Mouse (Mus musculus) layer of hippocampus, adult 9-11 months (tissue): ENCODE measurements around the gene Mgam.
"Not testable (repeated sequence)": the region's sequence is repeated elsewhere in the genome, so short reads cannot be mapped to it uniquely, and the experiment has no call there.

Experiments
- DNase-seq: peaks from one replicate; pipeline ENCODE4 v3.0.0; 2022

The Mgam gene

DNA sequence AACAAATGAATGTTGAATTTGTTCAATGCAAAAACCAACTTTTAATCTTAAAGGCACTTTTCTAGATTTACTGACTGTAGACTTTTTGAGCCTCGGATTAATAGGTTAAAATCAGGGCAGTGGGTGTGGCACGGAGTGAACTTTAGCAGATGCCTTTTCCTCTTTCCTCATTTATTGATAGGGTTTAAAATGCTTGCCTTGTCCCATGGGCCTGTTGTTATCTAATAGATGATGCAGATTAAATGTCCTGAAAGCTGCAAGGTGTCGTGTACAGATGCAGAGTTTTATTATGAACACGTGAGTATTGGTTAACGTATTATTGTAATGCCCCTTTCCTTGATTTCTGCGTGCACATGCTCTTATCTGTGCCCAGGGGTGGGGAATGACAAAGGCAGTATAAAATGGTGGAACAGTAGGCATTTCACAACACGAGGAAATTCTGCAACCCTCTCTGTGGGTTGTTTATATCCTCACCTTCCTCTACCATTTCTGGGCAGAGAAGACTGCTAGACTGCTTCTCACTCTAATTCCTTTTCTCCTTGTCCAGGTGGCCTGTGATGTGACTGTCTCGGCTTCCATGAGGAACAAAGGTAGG lies at the start of gene Mgam:
TSS of gene Mgam (plus strand) at position 426 of the 595 bp plus-strand sequence.
- no peak for DNase-seq

DNA sequence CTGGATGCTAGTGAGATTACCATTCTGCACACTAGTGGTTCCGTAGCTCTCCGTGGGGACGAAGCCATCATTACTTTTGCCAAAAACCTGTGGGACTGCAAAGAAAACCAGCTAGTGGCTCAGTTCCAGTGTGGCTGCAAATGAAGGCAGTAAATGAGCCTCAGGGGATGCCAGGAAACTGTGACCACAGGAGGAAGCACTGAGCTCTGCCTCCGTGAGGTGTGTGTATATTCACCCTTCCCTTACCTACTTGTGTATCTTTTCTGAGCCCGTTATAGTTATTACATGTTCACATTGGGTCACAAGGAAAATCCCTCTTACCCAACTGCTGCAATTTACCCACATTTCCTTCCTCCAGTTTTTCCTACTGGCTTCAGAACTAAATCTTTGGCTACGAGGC lies 44.3 kb upstream of the Mgam start:
- DNase-seq, result no peak

DNA sequence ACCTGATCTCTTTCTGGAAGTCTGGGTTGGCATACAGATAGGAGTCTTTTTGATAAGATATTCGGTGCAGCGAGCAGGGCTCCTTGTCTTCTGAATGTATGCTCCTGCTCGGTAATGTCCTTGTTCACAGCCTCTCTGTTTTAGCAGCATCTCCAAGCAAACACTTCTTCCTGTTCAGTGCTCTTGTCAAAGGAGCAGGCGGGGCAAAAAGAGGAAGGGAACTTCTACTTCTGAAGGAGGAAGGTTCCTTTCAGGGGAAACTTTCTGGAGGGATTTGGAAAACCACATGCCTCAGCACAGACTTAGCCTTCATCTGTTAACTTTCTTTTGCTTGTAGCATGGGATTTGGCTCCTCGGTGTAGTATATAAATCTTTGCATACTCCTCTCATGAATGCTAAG lies 43.0 kb upstream of the Mgam start, which contains the start of gene Clec5a:
TSS of gene Clec5a (minus strand) at position 177 of the 400 bp plus-strand sequence.
- DNase-seq, result no peak

DNA sequence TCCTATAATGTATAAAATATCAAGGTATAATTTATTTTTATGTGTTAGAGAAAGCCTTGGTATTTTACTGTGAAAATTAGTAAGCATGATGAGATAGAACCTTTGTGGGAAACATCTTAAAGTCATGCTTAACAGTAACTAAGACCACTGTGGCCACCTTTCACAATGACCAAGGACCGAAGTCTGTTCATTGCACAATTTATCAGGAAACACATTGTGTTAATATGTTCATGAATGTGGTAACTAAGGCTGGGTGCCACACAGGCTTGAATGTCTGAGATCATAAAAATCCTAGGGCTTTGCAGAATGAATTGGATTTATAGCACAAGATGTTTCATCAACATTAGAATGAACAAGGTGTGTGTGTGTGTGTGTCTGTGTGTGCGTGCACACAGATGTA lies 40.3 kb upstream of the Mgam start:
- no peak for DNase-seq

DNA sequence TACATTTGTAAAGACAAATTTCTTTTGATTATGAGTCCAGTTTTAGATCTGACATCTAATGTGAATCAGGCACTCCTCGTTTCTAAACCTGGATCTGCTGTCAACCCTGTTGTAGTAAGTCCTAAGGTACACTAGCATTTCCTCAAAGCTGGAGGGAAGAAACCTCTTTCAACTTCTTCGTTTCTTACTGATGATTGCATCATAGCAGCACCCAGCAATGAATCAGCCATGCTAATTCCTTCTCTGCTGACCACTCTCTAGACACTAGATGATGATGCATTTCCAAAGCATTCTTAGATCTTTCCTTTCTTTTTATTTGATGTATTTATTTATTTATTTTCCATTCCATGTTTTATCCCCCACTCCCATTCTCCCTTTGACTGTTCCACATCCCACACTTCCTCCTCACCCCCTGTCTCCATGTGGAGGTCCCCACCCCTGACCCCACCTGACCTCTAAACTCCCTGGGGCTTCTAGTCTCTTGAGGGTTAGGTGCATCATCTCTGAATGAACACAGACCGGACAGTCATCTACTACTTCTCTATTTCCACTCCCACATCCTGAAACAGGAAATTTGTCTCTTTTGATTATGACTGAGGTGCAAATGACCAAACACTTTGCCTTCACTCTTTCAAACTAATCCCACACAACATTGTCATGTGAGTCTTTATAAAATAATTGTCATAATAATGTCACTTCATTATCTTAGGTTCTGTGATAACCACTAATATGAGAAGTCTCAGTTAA lies 33.7 kb upstream of the Mgam start:
- DNase-seq, result no peak

DNA sequence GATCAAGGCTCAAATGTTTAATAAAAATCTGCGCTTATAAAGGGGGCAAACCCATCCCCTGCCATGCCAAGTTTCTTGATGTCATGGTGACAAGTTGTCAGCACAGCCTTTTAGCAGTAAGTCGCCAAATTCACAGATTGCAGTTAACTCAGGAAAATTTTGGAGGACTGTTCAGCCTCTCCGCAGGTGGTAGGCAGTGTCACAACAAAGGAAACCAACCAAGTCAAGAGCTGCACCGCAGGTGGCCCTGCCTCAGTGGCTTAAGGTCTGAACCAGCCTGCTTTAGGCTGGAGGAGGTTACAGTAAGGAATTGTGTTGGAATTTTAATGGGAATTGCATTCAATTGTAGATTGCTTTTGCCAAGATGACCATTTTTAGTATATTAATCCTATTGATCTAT lies 30.1 kb upstream of the Mgam start:
- not testable (repeated sequence) for DNase-seq

DNA sequence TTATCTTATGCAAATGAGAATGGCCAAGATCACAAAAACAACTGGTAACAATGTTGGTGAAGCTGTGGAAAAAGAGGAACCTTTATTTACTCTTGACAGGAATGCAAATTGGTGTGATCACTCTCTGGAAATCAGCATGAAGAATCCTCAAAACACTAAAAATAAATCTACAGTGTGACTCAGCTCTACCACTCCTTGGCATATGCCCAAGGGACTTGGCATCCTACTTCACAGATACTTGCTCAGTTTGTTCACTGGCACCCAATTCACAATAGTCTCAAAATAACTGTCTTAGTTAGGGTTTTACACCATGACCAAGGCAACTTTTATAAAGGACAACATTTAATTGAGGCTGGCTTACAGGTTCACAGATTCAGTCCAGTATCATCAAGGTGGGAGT lies 21.2 kb upstream of the Mgam start:
- DNase-seq, result peak; percentile 57

DNA sequence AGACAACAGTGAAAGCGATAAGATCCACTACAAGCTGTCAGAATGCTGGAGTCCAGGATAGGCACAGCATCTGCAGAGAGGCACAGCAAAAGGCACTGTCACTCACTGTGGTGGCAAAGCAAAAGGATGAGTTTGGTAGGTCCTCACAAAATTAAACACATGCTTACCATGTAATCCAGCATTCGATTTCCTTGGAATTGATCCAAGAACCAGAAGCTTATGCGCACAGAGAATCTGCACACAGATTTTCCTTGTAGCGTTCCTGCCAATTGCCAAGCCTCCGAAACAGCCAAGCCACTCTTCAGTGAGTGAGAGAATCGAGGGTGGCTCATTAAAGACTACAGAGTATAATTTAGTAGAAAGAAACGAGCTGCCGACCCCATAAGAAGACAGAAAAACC lies 18.4 kb upstream of the Mgam start:
- peak; percentile 54 for DNase-seq

DNA sequence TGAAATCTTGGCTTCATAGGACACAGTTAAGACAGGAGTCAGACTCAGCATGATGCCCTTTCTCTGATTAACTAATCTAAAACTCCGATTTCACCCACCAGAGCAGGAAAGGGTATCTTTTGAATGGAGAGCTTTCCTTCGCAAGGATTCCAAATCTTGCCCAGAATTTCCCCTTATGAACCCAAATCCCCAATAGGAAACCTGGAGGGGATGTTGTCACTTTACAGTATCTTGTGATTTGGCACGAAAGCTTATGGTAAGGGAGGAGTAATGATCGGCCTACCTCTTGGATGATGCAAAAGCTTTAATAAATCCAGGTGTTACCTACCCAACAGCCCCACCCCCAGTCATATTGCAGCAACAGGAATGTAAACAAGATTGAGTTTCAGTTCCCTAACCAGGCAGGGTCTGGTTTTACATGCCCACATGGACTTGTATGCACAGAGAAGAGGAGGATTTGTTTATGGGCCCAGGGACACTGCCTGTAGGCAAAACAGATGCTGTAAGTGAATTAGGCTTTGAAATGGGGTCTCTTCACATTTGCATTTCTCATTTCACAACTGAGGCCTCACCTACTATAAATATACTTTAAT lies 15.3 kb upstream of the Mgam start, which contains the start of gene Tas2r138:
TSS of gene Tas2r138 (minus strand) at position 51 of the 593 bp plus-strand sequence.
- no peak for DNase-seq

DNA sequence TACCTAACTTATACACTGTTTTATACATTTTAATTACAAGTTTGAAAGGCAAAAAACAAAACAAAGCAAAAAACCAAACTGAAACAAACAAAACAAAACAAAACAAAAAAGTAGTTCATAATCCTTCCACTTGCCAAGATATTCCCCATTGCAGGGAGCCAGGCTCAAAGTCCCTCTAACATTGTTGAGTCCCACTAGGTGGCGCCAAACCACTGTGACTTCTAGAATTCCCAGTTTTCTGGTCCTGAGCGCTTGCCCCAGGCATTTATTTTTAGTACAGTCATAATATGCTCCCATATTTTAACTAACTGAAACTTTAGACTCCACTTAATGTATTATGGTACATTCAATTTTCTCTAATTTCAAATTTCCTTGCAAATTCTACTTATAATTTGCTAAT lies 10.7 kb upstream of the Mgam start:
- peak; percentile 12 for DNase-seq

DNA sequence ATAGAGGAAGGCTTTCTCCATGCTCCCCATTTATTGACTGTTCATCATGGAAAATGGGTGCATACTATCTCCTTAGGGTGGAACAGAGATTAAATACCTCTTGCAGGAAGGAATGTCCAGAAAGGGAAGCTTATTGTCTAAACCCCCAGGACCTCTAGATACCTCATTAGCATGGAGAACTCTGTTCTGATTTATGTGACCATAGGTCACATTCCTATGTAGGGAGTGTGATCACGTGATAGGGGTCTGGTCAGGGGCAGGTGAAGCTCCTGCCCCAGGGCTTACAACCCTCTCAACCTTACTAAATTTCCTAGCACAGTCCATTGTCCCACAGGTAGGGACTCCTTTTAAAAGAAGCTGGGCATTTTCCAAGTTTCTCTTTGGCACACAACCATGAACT lies 2.5 kb upstream of the Mgam start:
- DNase-seq, result no peak

DNA sequence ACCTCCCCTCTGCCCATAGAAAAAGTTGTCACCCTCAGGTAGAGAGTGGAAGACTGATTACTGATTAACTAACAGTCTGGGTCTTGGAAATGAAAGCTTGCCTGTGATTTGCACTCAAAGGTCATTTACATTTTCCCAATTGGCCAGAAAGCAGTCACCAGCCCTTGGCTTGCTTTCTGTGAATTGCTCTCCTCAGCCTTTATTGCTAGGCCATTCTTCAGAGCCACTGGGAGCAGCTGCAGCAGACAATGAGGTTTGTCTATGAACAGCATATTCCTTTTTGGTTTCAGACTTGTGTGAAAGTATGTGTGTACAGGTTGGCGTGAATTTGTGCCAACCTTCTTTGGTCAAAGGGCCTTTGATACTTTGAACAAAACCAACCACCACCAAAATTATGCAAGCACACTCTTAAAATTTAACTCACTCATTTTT lies 6.0 kb downstream of the Mgam start:
- no peak for DNase-seq

DNA sequence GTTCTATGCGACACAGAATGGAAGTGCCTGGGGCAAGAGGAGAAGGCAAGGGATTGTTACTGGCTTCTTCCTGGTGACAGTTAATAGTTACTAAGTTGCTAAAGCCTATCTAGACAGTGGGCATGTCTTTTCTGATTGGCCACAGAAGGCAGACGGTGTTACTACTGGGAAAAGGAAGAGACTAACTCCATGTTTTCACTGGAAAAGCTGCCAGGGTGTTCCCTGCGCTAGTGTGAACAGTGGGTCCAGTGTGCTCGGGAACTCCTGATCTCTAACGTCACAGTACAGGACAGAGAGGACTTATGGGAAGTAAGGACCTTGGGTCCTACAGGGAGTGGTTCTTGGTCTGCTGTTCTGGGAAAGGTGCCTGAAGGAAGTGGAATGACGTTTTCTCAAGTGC lies 6.9 kb downstream of the Mgam start:
- DNase-seq, result no peak

DNA sequence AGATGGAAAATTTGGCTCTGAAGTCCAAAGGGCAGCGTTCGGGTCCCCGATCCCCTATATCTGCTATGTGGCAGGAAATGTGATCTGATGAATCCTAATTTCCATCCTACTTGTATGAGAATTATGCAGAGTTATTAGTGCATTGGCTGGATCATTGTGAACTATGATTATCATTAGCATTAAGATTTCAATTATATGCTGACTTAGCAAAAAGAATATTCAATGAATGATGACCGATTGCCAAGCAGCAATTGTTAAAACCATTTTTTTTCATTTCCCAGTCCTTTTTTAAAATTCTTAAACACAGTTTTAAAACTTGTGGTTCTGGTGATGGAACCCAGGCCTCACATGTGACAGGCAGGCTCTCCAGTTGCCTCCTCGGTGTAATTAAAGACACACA lies 9.1 kb downstream of the Mgam start:
- no peak for DNase-seq

DNA sequence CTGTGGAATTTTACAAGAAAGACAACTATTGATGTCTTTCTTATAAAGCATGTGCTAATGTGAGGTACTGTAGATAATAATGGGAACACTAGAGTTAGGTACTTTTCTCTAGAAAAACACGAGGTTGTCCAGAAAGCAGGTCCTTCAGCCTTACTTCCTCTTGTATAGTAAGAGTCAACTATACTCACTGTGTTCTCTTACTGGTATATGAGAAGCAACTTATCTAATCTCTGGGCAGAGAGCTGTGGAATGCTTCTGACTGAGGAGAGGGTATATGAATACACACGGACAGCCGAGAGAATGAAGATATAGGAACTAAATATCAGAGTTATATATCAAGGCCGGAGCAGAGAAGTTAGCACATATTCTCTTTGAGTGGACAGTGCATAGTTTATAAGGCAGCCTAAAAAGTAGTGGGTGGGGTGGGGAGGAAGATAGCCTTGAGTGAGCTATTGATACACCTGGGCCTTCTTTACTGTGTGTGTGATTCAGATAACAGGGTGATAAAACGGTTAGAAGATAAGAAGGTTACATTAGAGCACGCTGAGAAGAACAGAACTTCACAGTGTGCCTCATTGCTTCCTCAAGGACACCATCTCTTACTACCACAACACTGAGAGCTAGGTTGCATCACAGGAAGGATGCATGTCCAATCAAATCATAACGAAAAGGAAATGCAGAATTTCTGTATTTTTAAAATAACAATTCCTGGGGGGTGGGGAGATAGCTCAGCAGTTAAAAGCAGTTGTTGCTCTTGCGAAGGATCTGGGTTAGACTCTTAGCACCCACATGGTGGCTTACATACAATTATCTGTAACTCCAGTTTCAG lies 12.3 kb downstream of the Mgam start:
- no peak for DNase-seq

DNA sequence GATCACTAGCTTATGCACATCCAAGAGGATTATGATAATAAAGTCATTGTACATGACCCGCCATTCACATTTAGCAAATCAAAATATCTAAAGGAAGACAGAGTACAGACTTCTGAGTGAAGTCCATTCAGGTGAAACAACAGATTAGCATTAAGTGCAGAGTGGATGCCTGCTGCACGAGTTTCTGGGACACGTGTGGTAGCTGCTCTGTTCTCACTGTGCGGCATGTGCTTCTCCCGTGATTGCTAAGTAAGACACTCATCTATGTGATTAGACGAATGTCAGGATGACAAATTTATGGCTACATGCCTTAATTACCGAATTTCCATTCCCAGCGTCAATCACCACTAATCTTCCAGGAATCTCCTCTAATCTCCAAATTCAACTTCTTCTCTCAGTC lies 17.1 kb downstream of the Mgam start:
- no peak for DNase-seq

DNA sequence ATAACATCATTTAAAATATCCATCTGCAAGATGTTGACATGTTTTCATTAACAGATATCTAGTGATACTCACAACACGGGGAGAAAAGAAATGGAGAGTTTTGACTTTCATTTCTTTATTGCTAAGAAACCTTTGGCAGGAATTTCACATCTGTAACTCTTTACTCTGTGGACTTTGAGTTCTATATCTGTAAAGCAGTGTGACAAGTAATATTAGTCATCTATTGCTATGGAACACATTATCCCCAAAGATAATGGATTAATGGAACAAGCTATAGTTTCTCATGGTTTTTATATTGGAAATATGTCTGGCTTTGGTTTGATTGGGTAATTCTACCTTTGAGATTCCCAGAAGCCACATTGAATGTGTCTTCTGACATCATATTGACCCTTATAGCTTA lies 22.3 kb downstream of the Mgam start:
- DNase-seq, result no peak

DNA sequence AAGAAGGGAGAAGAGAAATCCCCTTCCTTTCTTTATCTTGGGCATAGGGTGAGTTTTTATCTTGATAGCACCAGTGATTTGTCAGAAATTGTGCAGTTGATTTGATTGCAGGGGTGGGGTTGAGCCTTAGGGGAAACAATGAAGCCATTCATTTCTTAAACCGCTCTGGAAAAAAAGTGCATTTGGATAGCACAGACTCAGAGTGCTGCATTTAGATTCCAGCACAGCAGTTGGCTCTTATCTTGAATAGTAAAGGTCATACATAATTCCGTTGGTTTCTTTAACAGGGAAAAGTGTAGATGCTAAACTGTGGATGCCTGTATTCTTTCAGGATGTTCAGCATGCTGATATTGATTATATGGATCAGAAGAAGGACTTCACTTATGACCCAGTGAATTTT lies 32.3 kb downstream of the Mgam start:
- no peak for DNase-seq

DNA sequence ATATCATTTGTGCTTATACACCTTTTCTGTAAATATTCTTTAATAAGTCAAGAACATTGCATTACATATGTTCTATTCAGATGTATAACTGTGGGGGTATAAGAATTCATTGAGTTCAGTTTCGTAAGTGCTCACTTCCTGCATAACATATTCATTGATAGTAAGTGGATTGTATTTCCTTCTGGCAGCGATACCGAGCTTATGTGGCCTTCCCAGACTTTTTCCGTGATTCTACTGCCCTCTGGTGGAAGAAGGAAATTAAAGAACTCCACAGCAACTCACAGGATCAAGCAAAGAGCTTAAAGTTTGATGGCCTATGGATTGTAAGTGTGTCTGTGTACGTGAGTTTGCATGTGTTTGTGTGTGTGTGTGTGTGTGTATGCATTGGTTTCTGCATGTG lies 60.5 kb downstream of the Mgam start:
- peak; percentile 47 for DNase-seq

DNA sequence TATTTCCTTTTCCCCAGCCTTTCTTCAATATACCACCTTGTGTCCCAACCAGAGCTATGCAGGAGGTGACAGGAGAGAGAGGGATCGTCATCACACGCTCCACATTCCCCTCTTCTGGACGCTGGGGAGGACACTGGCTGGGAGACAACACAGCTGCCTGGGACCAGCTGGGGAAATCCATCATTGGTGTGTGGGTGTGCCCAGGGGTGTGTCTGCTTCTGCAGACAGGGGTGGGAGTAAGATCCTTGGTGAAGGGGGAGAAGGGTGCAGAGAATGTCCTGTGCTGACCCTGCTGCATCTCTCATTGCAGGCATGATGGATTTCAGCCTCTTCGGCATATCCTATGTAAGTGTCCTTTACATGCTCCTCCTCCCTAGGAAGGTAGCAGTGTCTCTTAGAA lies 63.4 kb downstream of the Mgam start:
- DNase-seq, result not testable (repeated sequence)

DNA sequence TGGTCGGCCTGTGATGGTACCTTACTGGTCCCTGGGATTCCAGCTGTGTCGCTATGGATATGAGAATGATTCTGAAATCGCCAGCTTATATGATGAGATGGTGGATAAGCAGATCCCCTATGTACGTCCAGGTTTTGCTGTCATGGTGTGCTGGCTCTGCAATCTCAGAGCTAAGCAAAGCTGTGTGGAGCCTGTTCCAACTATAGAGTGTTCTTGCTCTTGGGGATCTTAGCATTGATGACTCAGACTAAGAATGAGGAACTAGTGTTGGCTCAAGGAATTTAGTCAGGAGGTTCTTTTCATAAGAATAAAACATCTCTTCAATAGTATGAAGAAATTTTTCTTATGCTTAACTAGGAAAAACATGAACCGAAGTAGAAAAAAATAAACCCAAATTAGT lies 84.9 kb downstream of the Mgam start:
- not testable (repeated sequence) for DNase-seq

DNA sequence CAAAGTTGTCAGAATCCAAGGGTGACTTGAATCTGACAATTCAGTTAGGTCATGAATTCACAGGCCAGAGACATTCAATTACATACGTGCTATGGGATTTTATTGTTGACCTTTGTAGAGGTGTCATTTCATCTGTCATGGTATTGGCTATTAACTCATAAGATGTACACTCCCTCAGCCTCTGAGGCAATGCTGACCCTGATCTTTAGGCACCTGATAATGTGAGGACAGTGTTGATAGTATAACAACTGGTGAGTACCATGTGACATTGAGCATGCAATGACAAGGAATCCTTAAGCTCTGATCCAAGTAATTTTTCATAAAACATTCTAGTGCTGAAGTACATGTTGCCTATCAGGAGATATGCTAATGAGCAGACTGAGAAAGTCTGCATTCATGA lies 87.1 kb downstream of the Mgam start:
- DNase-seq, result no peak

DNA sequence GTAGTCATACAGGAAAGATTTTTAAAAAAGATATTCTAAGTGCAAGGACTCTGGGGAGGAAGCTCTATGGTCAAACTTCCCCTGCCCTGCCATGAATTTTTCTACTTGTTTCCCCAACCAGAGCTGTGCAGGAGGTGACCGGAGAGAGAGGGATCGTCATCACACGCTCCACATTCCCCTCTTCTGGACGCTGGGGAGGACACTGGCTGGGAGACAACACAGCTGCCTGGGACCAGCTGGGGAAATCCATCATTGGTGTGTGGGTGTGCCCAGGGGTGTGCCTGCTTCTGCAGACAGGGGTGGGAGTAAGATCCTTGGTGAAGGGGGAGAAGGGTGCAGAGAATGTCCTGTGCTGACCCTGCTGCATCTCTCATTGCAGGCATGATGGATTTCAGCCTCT lies 99.9 kb downstream of the Mgam start:
- DNase-seq, result not testable (repeated sequence)
